Mouse (Mus musculus): ENCODE measurements around the gene Abce1.

Abce1 gene

GRCm38 (mm10) chr8:79650158-79650814 is 61.3 kb downstream of the Abce1 start:
- no peak for TF ChIP-seq GATA4 (IDR thresholded peaks at IDR 0.05; ENCODE audit: insufficient replicate concordance, low read length)

DNA sequence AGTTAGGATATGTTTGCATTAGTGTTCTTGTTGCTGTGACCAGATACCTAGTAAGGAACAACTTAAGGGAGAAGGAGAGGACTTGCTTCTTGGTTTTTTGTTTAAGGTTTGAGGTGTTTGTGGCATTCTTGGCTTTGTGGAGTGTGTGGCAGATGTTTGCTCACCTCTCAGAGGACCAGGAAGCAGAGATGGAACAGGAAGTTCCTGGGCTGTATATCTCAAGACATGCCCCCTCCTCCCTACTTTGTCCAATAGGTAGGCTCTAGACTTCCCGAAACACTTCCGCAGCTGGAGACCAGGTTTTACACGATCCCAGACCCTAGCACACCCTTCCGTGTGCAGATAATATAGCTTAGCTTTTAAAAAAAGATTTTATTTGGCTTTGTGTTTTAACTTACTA is 62.0 kb downstream of the Abce1 start:
- TF ChIP-seq GATA4 (IDR thresholded peaks at IDR 0.05; ENCODE audit: insufficient replicate concordance, low read length): no peak

- no peak for TF ChIP-seq GATA4 (IDR thresholded peaks at IDR 0.05; ENCODE audit: insufficient replicate concordance, low read length)
Measured at GRCm38 (mm10) chr8:79641119-79641518, 70.4 kb downstream of the Abce1 start.

DNA sequence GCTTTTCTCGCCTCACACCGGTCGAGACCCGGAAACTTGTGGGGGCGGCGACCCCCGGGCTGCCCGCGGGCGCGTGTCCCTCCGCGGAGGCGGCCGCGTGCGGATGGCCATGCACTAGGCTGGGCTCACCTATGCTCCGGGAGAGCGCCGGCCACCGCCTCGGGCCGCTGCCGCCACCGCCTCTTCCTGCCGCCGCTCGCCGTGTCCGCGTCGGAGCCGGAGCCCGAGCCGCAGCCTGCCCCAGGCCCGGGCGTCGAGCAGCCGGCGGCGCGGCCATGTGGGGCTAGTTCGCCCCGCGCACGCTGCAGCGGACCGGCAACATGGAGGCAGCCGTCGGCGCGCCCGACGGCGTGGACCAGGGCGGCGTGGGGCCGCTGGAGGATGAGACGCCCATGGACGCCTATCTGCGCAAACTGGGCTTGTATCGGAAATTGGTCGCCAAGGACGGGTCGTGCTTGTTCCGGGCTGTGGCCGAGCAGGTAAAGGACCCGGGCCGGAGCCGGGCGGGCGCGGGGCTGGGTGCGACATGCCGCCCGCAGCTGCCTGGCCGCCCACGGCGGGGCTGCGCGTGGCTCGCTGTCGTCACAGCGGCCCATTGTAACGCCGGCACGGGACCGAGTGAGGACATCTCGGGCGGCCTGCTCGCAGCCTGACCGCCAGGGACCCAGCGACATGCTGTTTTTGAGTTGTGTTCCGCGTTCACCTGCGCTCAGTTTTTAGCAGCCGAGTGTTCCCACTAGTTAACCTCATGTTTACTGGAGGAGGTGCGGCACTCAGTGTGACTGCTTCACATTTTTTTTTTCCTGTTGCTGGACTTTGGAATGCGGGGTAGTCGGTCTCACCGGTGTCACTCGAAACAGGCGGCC is 71.7 kb downstream of the Abce1 start, which contains the start of gene Otud4:
Gene Otud4 (plus strand): TSS at position 33 of the 866 bp plus-strand sequence.
- no peak for TF ChIP-seq GATA4 (IDR thresholded peaks at IDR 0.05; ENCODE audit: insufficient replicate concordance, low read length)

DNA sequence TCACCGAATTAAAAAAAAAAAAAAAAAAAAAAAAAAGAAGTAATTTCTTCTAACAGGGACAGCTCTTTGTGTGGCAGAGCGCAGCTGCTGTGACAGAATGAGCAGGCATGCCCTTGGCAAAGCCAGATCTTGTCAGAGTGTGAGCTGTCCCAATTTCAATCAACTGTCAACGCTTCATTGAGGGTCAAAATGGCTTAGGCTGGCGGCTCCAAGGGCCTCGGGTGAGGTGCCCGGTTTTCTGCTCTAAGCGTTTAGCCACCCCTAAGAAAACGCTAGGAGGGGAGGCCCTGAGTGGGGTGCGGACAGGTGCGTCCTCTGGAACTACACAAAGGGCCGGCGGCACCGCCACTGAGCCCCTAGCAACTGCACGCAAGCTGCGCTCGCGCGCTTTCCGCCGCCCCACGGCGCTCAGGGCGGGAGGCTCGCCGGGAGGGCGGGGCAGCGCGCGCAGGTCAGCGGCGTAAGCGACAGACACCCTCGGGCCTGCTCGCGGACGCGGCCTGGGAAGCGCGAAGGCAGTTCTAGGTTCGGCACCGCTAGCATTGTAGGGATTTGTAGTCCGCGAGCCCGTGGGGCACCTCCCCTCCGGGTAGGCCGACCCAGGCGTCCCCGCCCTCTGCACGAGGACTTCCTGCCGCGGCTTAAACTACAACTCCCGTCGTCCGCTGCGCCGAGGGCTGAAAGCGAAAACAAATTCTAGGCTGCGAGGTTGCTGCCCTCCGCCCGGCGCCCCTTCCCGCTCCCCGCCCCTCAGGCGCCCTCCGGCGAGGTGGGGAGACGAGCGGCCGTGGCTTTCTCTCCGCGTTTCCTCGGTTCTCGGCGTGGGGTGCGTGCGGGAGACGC is 72.6 kb downstream of the Abce1 start:
- TF ChIP-seq GATA4 (IDR thresholded peaks at IDR 0.05; ENCODE audit: insufficient replicate concordance, low read length): no peak

DNA sequence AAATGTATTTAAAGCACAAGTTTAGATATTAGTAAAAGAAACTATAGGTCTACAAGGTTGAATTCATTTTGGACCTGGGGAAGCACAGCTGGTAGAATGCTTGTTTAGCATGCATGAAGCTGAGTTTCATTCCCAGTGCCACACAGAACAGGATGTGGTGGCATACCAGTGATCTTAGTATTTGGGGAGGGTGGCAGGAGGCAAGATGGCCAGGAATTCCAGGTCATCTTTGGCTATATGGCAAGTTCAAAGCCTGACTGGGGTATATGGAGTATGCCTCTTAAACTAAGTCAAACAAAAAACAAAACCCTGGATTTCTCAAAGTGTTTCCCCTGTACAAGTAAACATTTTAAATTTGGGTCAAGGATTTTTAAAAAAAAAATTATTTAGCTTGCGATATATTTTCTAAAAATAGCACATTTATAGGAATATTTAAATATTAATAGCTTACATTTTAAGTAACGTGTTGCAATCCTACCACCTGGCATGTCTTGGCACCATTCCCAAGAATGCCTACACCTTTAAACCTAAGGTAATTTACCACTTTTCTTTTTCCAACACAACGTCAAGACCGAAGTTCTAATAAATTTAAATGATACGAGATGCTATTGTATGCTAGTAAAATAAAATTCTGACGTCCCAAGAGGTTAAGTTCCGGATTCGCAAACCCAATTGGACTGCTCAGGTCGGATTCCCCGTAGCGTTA is 73.4 kb downstream of the Abce1 start:
- TF ChIP-seq GATA4 (IDR thresholded peaks at IDR 0.05; ENCODE audit: insufficient replicate concordance, low read length): no peak

- TF ChIP-seq GATA4 (IDR thresholded peaks at IDR 0.05; ENCODE audit: insufficient replicate concordance, low read length): no peak
Measured at GRCm38 (mm10) chr8:79637237-79637636, 74.3 kb downstream of the Abce1 start.

GRCm38 (mm10) chr8:79636151-79636550 is 75.4 kb downstream of the Abce1 start:
- TF ChIP-seq GATA4 (IDR thresholded peaks at IDR 0.05; ENCODE audit: insufficient replicate concordance, low read length): no peak

- no peak for TF ChIP-seq GATA4 (IDR thresholded peaks at IDR 0.05; ENCODE audit: insufficient replicate concordance, low read length)
Measured at GRCm38 (mm10) chr8:79635491-79635890, 76.0 kb downstream of the Abce1 start.

All from liver, adult (tissue).